Mouse (Mus musculus): Measurements from ENCODE around the gene Arcn1. TPM values are rescaled to one million over a fixed set of nuclear protein-coding genes. Genes with fewer than 3 reads are reported as not detected.

Arcn1 gene
- polyA plus RNA-seq, 1 experiment from 2014 or later = 142 TPM

DNA sequence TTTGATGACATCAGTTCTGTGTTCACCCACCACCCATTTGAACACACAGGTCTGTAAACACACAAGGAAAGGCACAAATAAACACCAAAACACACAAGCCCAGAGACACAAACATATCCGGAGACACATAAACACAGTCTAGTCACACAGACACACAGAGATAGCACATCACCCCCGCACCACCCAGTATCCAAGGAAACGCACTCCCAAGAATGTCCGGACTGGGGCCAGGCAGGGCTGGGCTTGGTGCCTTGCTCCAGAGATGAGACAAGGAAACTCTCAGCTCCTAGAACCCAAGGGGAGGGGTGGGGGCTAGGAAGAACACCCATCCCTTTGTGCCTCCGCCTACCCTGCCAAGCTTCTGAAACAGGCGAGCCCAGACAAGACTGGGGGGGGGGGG, 43.4 kb downstream of the Arcn1 start:
- ATAC-seq = no peak
- H3K4me3 ChIP-seq (replicated peaks) = no peak overlapping the region
- no peaks in the 10 kb centered on the region for H3K9me3 ChIP-seq
- no peaks in the 10 kb centered on the region for H3K36me3 ChIP-seq
- H3K27me3 ChIP-seq = no peaks in the 10 kb centered on the region
- no peak overlapping the region for H3K4me2 ChIP-seq (replicated peaks)
- WGBS = 29% methylated on average over 6 of the region's 6 CpGs
- H3K27ac ChIP-seq = 0 out of 2 replicates have a peak overlapping the region, but pooled peaks have one; percentile 45
- H3K9ac ChIP-seq (replicated peaks) = no peak overlapping the region
- peaks cover 77% of the 10 kb centered on the region for H3K4me1 ChIP-seq (replicated peaks)

DNA sequence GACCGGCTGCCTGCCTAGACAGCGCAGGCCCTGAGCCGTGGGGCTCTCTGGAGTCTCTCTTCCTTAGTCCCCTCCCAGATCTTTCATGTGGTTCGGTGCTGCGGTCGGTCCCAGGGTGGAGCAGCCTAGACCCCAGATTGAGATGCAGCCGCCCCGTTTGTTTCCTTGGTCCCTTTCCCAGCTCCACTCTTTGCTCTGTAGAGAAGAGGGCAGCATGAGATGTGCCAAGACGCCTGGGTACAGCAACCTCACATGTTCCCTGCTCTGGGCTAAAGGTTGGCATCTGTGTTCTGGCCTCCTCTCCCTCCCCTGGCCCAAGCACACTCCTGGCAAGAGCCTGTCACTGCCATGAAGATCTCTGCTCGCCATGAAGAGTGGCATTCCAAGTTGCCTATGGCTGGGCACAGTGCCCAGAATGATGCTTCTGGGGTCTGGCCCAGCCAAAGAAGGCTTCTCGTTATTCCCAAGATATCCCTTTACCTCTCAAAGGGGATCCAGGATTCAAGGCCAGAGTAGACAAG, 44.1 kb downstream of the Arcn1 start:
- H3K4me1 ChIP-seq (replicated peaks) = peaks cover 83% of the 10 kb centered on the region

DNA sequence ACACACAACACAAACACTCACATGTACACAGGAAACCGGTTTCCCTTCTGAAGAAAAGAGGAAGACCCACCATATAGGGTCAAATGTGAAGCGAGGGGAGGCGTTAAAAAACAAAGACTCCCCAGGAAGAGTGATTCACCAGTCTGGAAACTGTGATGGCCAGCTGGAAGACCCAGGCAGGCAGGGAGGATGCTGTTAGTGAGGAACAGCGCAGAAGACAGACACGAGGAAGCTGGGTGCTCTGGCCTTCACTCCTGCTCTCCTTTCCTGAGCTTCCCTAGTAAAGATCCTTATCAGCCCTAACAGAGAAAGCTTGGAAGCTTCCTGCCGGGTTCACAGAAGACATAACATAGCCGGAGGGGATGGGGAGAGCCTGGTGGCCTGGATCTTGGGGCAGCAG, 44.6 kb downstream of the Arcn1 start:
- H3K4me1 ChIP-seq (replicated peaks) = peaks cover 89% of the 10 kb centered on the region
- 62% methylated on average over 7 of the region's 7 CpGs for WGBS
- no peak for ATAC-seq
- H3K9me3 ChIP-seq = no peaks in the 10 kb centered on the region
- peaks cover 4% of the 10 kb centered on the region; the same call in 1 of the 2 replicates for H3K36me3 ChIP-seq
- H3K27me3 ChIP-seq = no peaks in the 10 kb centered on the region
- peak overlapping the region; percentile 86 for H3K27ac ChIP-seq
- no peak overlapping the region for H3K4me2 ChIP-seq (replicated peaks)
- H3K9ac ChIP-seq (replicated peaks) = no peak overlapping the region
- H3K4me3 ChIP-seq (replicated peaks) = no peak overlapping the region

More for the DNA sequence above, 44.1 kb downstream of the Arcn1 start:
- H3K27me3 ChIP-seq = no peaks in the 10 kb centered on the region
- 75% methylated on average over 11 of the region's 11 CpGs for WGBS
- H3K4me3 ChIP-seq (replicated peaks) = no peak overlapping the region
- no peak overlapping the region for H3K4me2 ChIP-seq (replicated peaks)
- H3K36me3 ChIP-seq = no peaks in the 10 kb centered on the region
- no peaks in the 10 kb centered on the region for H3K9me3 ChIP-seq
- no peak overlapping the region for H3K9ac ChIP-seq (replicated peaks)
- peak overlapping the region; percentile 86 for H3K27ac ChIP-seq
- no peak for ATAC-seq

GRCm38 (mm10) chr9:44722575-44722974, 45.1 kb downstream of the Arcn1 start:
- Histone ChIP-seq H3K4me2 (replicated peaks) (no peak overlapping the region), H3K36me3 (peaks cover 8% of the 10 kb centered on the region), H3K4me1 (replicated peaks) (peaks cover 93% of the 10 kb centered on the region), H3K9ac (replicated peaks) (no peak overlapping the region), H3K27me3 (no peaks in the 10 kb centered on the region), H3K9me3 (no peaks in the 10 kb centered on the region), H3K27ac (peak overlapping the region; percentile 86), H3K4me3 (replicated peaks) (no peak overlapping the region)
- WGBS = 58% methylated on average over 7 of the region's 7 CpGs
- no peak for ATAC-seq

GRCm38 (mm10) chr9:44721877-44722186, 45.8 kb downstream of the Arcn1 start:
- WGBS = 84% methylated on average over 3 of the region's 3 CpGs
- Histone ChIP-seq H3K9me3 (no peaks in the 10 kb centered on the region), H3K36me3 (peaks cover 15% of the 10 kb centered on the region), H3K27me3 (no peaks in the 10 kb centered on the region), H3K9ac (replicated peaks) (peak overlapping the region; percentile 93; the same call in 1 of the 2 replicates), H3K4me3 (replicated peaks) (peak overlapping the region; percentile 86), H3K4me2 (replicated peaks) (peak overlapping the region; percentile 92), H3K4me1 (replicated peaks) (peaks cover 89% of the 10 kb centered on the region), H3K27ac (peak overlapping the region; percentile 86)
- no peak; the same call in 1 of the 2 replicates for ATAC-seq

DNA sequence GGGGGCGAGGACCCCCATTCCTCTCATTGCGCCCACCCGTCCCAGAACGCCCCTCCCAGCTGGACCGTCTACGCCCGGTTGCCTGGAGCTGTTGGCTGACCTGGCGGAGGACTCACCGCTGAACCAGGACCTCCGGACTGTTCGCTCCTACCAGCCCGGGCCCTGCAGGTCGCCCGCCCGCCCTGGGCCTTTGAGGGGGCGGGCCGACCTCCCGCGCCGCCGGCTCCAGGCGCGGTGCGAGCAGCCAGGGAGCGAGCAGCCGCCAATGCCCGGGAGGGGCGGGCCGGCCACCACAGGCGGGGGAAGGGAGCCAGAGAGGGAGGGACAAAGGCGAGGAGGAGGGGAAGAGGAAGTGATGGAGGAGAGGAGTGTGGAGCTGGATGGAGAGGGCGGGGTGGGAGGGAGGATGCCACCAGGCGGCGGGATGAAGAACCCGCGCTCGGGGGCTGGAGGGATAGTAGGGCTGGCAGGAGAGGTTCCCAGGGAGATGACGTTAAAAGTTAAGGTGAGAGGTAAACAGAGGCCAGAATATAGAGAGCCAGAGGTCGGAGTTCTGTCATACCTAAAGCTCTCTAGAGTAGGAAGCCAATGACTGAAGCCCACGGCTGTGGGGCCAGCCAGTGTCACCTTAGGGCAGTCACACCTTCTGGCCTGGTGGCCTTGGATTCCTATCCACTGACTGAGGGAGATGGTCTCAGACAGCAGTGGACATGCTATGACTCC, 46.3 kb downstream of the Arcn1 start:
- 2% methylated on average over 39 of the region's 40 CpGs for WGBS
- peaks cover 84% of the 10 kb centered on the region for H3K4me1 ChIP-seq (replicated peaks)
- H3K9me3 ChIP-seq = no peaks in the 10 kb centered on the region
- no peaks in the 10 kb centered on the region for H3K27me3 ChIP-seq
- peaks cover 20% of the 10 kb centered on the region for H3K36me3 ChIP-seq
- H3K27ac ChIP-seq = peak overlapping the region; percentile 86
- peak overlapping the region; percentile 92 for H3K4me2 ChIP-seq (replicated peaks)
- peak overlapping the region; percentile 86 for H3K4me3 ChIP-seq (replicated peaks)
- peak overlapping the region; percentile 93 for H3K9ac ChIP-seq (replicated peaks)
- peak; percentile 88 for ATAC-seq

GRCm38 (mm10) chr9:44720358-44721153, 47.1 kb downstream of the Arcn1 start:
- peak overlapping the region; percentile 86 for H3K27ac ChIP-seq
- no peaks in the 10 kb centered on the region for H3K9me3 ChIP-seq
- H3K9ac ChIP-seq (replicated peaks) = peak overlapping the region; percentile 93
- peaks cover 76% of the 10 kb centered on the region for H3K4me1 ChIP-seq (replicated peaks)
- 15% methylated on average over 9 of the region's 9 CpGs for WGBS
- H3K36me3 ChIP-seq = peaks cover 28% of the 10 kb centered on the region
- H3K27me3 ChIP-seq = no peaks in the 10 kb centered on the region
- peak overlapping the region; percentile 86 for H3K4me3 ChIP-seq (replicated peaks)
- ATAC-seq = peak; percentile 40
- peak overlapping the region; percentile 92 for H3K4me2 ChIP-seq (replicated peaks)

DNA sequence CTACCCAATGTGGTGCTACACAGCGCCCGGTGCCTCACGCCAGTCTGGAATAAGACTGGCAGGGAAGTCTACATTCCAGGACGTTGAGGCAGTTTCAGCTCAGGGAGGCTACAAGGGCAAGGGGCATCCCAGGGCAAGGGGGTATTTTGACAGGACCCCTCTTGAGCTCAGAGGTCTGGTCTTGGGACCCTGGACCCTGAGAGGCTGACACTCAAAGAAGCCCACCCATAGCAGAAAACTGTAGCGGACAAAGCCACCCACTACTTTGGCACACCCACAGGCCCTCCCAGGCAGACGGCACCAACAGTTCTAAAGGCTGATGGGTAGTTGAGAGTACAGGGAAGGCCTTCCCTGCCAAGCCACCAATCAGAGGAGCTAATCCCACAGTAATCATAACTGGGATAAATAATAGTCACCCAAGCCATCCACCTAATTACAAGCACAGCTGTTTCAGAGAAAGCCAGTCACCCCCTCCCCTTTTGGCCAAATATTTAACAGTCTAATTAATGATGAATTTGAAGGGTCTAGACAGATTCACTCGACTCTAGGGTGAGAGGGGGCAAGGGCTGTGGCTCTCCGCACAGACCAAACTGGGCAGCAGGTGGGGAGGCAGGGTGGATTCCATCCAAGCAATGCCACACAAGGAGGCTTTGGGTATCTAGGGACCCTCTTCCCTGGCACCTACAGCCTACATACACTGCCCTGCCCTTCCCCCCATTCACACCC, 47.9 kb downstream of the Arcn1 start:
- Histone ChIP-seq H3K27ac (peak overlapping the region; percentile 86), H3K9ac (replicated peaks) (peak overlapping the region; percentile 93), H3K27me3 (no peaks in the 10 kb centered on the region), H3K4me2 (replicated peaks) (peak overlapping the region; percentile 92), H3K36me3 (peaks cover 36% of the 10 kb centered on the region), H3K4me3 (replicated peaks) (peak overlapping the region; percentile 86), H3K4me1 (replicated peaks) (peaks cover 69% of the 10 kb centered on the region), H3K9me3 (no peaks in the 10 kb centered on the region)
- WGBS = 73% methylated on average over 8 of the region's 8 CpGs
- peak; percentile 21; the same call in 1 of the 2 replicates for ATAC-seq

GRCm38 (mm10) chr9:44718937-44719631, 48.6 kb downstream of the Arcn1 start:
- 0 out of 2 replicates have a peak overlapping the region, but pooled peaks have one; percentile 93 for H3K9ac ChIP-seq (replicated peaks)
- no peak for ATAC-seq
- H3K4me2 ChIP-seq (replicated peaks) = peak overlapping the region; percentile 92
- H3K27me3 ChIP-seq = no peaks in the 10 kb centered on the region
- no peaks in the 10 kb centered on the region for H3K9me3 ChIP-seq
- 90% methylated on average over 12 of the region's 12 CpGs for WGBS
- 0 out of 2 replicates have a peak overlapping the region, but pooled peaks have one; percentile 86 for H3K4me3 ChIP-seq (replicated peaks)
- H3K27ac ChIP-seq = peak overlapping the region; percentile 35; the same call in 1 of the 2 replicates
- H3K4me1 ChIP-seq (replicated peaks) = peaks cover 62% of the 10 kb centered on the region
- peaks cover 43% of the 10 kb centered on the region for H3K36me3 ChIP-seq

- Histone ChIP-seq H3K27me3 (no peaks in the 10 kb centered on the region), H3K4me3 (replicated peaks) (no peak overlapping the region), H3K4me2 (replicated peaks) (no peak overlapping the region), H3K4me1 (replicated peaks) (peaks cover 54% of the 10 kb centered on the region), H3K9me3 (no peaks in the 10 kb centered on the region), H3K9ac (replicated peaks) (0 out of 2 replicates have a peak overlapping the region, but pooled peaks have one; percentile 2), H3K27ac (no peak overlapping the region), H3K36me3 (peaks cover 55% of the 10 kb centered on the region)
- WGBS = 85% methylated on average over 10 of the region's 10 CpGs
- no peak for ATAC-seq
Observed at GRCm38 (mm10) chr9:44717822-44718242, 49.8 kb downstream of the Arcn1 start.
